Mouse (Mus musculus): Measurements from ENCODE around the gene Wdr63. TPM values are rescaled to one million over a fixed set of nuclear protein-coding genes. Genes with fewer than 3 reads are reported as not detected.
A peak's percentile ranks its signal among the peaks of the same experiment; 100 is the strongest.

The Wdr63 gene
- polyA plus RNA-seq, 1 experiment from 2014 or later: not detected

GRCm38 (mm10) chr3:146149156-146150057, 41.5 kb upstream of the Wdr63 start, which contains the start of gene Mcoln2:
Mcoln2 (plus strand) TSS chr3:146149833.
- H3K9me3 ChIP-seq: no peaks in the 10 kb centered on the region
- peak within 1 kb of the TSS; percentile 59 for H3K4me3 ChIP-seq
- peak within 1 kb of the TSS; percentile 79 for H3K9ac ChIP-seq
- ATAC-seq (ENCODE audit: extremely low read depth, insufficient number of reproducible peaks, low FRiP score, low TSS enrichment): no peak
- H3K27ac ChIP-seq (replicated peaks): no peak within 1 kb of the TSS
- 14% methylated on average over 32 of the region's 34 CpGs for WGBS
- H3K27me3 ChIP-seq (replicated peaks): peaks cover 29% of the 10 kb centered on the region
- peaks cover 21% of the 10 kb centered on the region for H3K4me1 ChIP-seq
- no peaks in the 10 kb centered on the region for H3K36me3 ChIP-seq
- H3K4me2 ChIP-seq: peak within 1 kb of the TSS; percentile 98

DNA sequence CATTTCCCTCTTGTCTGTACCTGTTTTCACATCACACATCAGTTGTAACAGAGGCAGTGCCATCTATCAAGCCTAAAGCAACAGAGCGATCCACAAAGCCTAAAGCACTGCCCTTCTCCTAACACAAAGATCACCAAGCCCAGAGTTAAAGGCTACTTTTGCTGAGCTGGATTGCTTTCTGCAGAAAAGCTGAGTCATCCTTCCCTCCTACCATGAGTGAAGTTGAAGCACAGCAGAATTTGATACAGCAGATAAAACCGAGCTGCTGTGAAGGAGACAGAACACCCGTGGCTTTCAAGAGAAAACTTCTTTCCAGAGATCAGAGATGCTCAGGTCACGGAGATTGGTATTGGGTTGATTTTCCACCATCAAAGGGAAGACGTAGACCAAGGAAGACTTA, 38.2 kb upstream of the Wdr63 start:
- Histone ChIP-seq H3K27me3 (replicated peaks) (peaks cover 13% of the 10 kb centered on the region), H3K36me3 (no peaks in the 10 kb centered on the region), H3K4me2 (no peak overlapping the region), H3K4me1 (peaks cover 12% of the 10 kb centered on the region), H3K4me3 (no peak overlapping the region), H3K9me3 (no peaks in the 10 kb centered on the region), H3K9ac (no peak overlapping the region), H3K27ac (replicated peaks) (no peak overlapping the region)
- ATAC-seq (ENCODE audit: extremely low read depth, insufficient number of reproducible peaks, low FRiP score, low TSS enrichment): no peak
- WGBS: 48% methylated on average over 5 of the region's 5 CpGs

DNA sequence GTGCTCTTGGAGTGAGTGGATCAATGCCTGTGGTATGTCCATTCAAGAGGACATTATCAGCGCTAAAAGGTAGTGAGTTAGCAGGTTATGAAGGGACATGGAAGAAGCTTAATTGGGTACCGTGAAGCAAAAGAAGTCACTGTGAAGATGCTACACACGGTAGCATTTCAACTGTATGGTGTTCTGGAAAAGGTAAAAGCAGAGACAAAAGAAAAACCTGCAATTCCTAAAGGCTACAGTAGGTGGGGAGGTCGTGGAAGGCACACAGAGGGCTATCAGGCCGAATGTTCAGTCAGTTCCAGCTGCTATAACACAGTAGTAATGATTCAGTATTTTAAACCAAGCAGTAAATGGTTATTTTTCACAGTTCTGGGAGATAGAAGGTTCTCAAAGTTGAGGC, 37.6 kb upstream of the Wdr63 start:
- H3K36me3 ChIP-seq: no peaks in the 10 kb centered on the region
- H3K4me2 ChIP-seq: no peak overlapping the region
- peaks cover 9% of the 10 kb centered on the region for H3K4me1 ChIP-seq
- no peak overlapping the region for H3K9ac ChIP-seq
- H3K27ac ChIP-seq (replicated peaks): no peak overlapping the region
- no peak for ATAC-seq (ENCODE audit: extremely low read depth, insufficient number of reproducible peaks, low FRiP score, low TSS enrichment)
- peaks cover 7% of the 10 kb centered on the region; the same call in 1 of the 2 replicates for H3K27me3 ChIP-seq (replicated peaks)
- 53% methylated on average over 5 of the region's 5 CpGs for WGBS
- H3K4me3 ChIP-seq: no peak overlapping the region
- no peaks in the 10 kb centered on the region for H3K9me3 ChIP-seq

- 80% methylated on average over 7 of the region's 7 CpGs for WGBS
- no peak for ATAC-seq (ENCODE audit: extremely low read depth, insufficient number of reproducible peaks, low FRiP score, low TSS enrichment)
- H3K4me2 ChIP-seq: no peak overlapping the region
Measured at GRCm38 (mm10) chr3:146142523-146142922, 34.6 kb upstream of the Wdr63 start.

DNA sequence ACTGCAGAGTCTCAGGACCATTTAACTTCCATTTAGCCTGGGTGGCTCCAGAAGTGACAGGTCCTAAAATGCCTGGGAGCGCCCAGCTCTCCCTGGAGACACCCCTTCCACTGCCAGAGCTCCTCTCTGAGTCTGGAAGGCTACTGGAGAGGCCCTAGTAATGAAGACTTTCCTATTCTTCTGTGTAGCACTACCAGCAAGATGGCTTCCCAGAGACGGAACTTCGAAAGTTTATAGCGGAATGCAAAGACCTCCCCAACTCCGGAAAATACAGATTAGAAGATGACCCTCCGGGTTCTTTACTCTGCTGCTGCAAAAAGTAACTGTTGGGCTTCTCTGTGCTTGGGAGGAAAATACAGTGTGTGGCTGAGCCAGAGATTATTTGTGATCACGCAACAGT, 32.3 kb upstream of the Wdr63 start:
- no peak overlapping the region for H3K4me2 ChIP-seq
- no peak overlapping the region for H3K9ac ChIP-seq
- no peak overlapping the region for H3K4me3 ChIP-seq
- H3K27ac ChIP-seq (replicated peaks): no peak overlapping the region
- 78% methylated on average over 7 of the region's 7 CpGs for WGBS
- ATAC-seq (ENCODE audit: extremely low read depth, insufficient number of reproducible peaks, low FRiP score, low TSS enrichment): no peak
- H3K36me3 ChIP-seq: no peaks in the 10 kb centered on the region
- H3K4me1 ChIP-seq: no peaks in the 10 kb centered on the region
- no peaks in the 10 kb centered on the region for H3K27me3 ChIP-seq (replicated peaks)
- no peaks in the 10 kb centered on the region for H3K9me3 ChIP-seq

More at GRCm38 (mm10) chr3:146142523-146142922, 34.6 kb upstream of the Wdr63 start:
- H3K27ac ChIP-seq (replicated peaks): no peak overlapping the region
- H3K36me3 ChIP-seq: no peaks in the 10 kb centered on the region
- no peak overlapping the region for H3K9ac ChIP-seq
- H3K4me1 ChIP-seq: no peaks in the 10 kb centered on the region
- H3K27me3 ChIP-seq (replicated peaks): no peaks in the 10 kb centered on the region
- H3K9me3 ChIP-seq: no peaks in the 10 kb centered on the region
- H3K4me3 ChIP-seq: no peak overlapping the region

DNA sequence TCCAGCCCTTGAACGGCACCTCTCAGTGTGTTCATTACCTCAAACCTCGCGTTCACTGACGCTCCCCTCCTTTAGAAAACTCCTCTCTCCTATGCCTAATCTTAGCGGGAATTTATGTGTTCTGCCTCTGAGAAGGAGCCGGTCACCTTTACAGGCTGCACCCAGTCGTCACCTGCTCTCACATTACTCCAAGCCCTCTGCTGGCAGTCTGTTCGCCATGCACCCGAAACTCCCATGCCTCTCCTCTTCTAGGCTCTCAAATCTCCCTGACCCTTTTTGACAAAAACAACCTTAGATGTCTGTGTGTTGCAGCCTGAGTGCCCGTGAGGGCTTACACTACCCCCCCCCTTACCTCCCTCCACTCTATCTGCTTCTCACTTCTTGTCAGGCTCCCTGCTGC, 28.5 kb upstream of the Wdr63 start:
- Histone ChIP-seq H3K9ac (no peak overlapping the region), H3K9me3 (peaks cover 7% of the 10 kb centered on the region; the same call in 1 of the 2 replicates), H3K4me2 (peak overlapping the region; percentile 44), H3K27ac (replicated peaks) (no peak overlapping the region), H3K4me1 (no peaks in the 10 kb centered on the region), H3K27me3 (replicated peaks) (no peaks in the 10 kb centered on the region), H3K4me3 (no peak overlapping the region), H3K36me3 (no peaks in the 10 kb centered on the region)
- no peak for ATAC-seq (ENCODE audit: extremely low read depth, insufficient number of reproducible peaks, low FRiP score, low TSS enrichment)
- WGBS: 19% methylated on average over 10 of the region's 10 CpGs

- Histone ChIP-seq H3K9me3 (peaks cover 7% of the 10 kb centered on the region; the same call in 1 of the 2 replicates), H3K9ac (no peak overlapping the region), H3K27ac (replicated peaks) (no peak overlapping the region), H3K4me3 (no peak overlapping the region), H3K4me1 (no peaks in the 10 kb centered on the region), H3K4me2 (no peak overlapping the region), H3K36me3 (no peaks in the 10 kb centered on the region), H3K27me3 (replicated peaks) (no peaks in the 10 kb centered on the region)
- ATAC-seq (ENCODE audit: extremely low read depth, insufficient number of reproducible peaks, low FRiP score, low TSS enrichment): no peak
- WGBS: 80% methylated on average over 2 of the region's 2 CpGs
Measured at GRCm38 (mm10) chr3:146135417-146135816, 27.5 kb upstream of the Wdr63 start.

- Histone ChIP-seq H3K9me3 (peaks cover 7% of the 10 kb centered on the region; the same call in 1 of the 2 replicates), H3K9ac (no peak overlapping the region), H3K4me3 (no peak overlapping the region), H3K27ac (replicated peaks) (no peak overlapping the region), H3K36me3 (no peaks in the 10 kb centered on the region), H3K27me3 (replicated peaks) (no peaks in the 10 kb centered on the region), H3K4me1 (no peaks in the 10 kb centered on the region), H3K4me2 (no peak overlapping the region)
- ATAC-seq (ENCODE audit: extremely low read depth, insufficient number of reproducible peaks, low FRiP score, low TSS enrichment): no peak
- 67% methylated on average over 9 of the region's 9 CpGs for WGBS
Measured at GRCm38 (mm10) chr3:146134834-146135233, 26.9 kb upstream of the Wdr63 start.

DNA sequence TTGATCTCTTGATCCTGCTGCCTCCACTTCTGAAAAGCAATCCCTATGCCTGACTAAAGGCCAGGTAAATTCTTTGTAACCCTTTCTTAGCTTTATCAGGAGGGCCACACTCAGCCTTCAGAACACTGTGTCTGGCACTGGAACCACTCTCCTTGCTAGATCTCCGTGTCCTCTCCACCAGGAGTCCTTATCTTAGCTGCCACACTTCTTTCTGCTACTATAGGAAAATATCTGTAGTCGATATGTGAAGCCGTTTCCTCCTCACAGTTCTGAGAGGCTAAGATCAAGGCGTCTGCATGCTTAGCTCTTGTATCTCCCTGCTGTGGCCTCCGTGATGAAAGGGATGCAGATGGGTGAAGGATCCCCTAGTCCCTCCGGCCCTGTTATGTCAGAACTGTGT, 19.3 kb upstream of the Wdr63 start:
- H3K36me3 ChIP-seq: no peaks in the 10 kb centered on the region
- H3K4me1 ChIP-seq: peaks cover 3% of the 10 kb centered on the region; the same call in 1 of the 2 replicates
- H3K27me3 ChIP-seq (replicated peaks): no peaks in the 10 kb centered on the region
- H3K9me3 ChIP-seq: no peaks in the 10 kb centered on the region
- H3K4me3 ChIP-seq: no peak overlapping the region
- ATAC-seq (ENCODE audit: extremely low read depth, insufficient number of reproducible peaks, low FRiP score, low TSS enrichment): no peak
- no peak overlapping the region for H3K27ac ChIP-seq (replicated peaks)
- H3K4me2 ChIP-seq: no peak overlapping the region
- no peak overlapping the region for H3K9ac ChIP-seq
- 23% methylated on average over 6 of the region's 6 CpGs for WGBS

GRCm38 (mm10) chr3:146123464-146123825, 15.5 kb upstream of the Wdr63 start:
- Histone ChIP-seq H3K4me3 (no peak overlapping the region), H3K4me1 (peaks cover 12% of the 10 kb centered on the region), H3K27ac (replicated peaks) (no peak overlapping the region), H3K27me3 (replicated peaks) (peaks cover 18% of the 10 kb centered on the region), H3K36me3 (no peaks in the 10 kb centered on the region), H3K9ac (no peak overlapping the region), H3K9me3 (no peaks in the 10 kb centered on the region), H3K4me2 (no peak overlapping the region)
- ATAC-seq (ENCODE audit: extremely low read depth, insufficient number of reproducible peaks, low FRiP score, low TSS enrichment): no peak
- 73% methylated on average over 9 of the region's 9 CpGs for WGBS

- no peak for ATAC-seq (ENCODE audit: extremely low read depth, insufficient number of reproducible peaks, low FRiP score, low TSS enrichment)
- H3K4me1 ChIP-seq: peaks cover 12% of the 10 kb centered on the region
Measured at GRCm38 (mm10) chr3:146122807-146123463, 15.0 kb upstream of the Wdr63 start.

More at GRCm38 (mm10) chr3:146122807-146123463, 15.0 kb upstream of the Wdr63 start:
- no peak overlapping the region for H3K4me3 ChIP-seq
- no peak overlapping the region for H3K27ac ChIP-seq (replicated peaks)
- WGBS: 83% methylated on average over 8 of the region's 8 CpGs
- H3K9me3 ChIP-seq: no peaks in the 10 kb centered on the region
- no peak overlapping the region for H3K9ac ChIP-seq
- peaks cover 23% of the 10 kb centered on the region for H3K27me3 ChIP-seq (replicated peaks)
- H3K36me3 ChIP-seq: no peaks in the 10 kb centered on the region
- H3K4me2 ChIP-seq: no peak overlapping the region

Measured in heart, embryonic 13.5 days (tissue).